Mouse (Mus musculus) retina, adult 2 months (tissue): ENCODE measurements at regions not wholly inside any gene's neighbourhood (a gene's known extent, or its start where the extent isn't known, plus 50 kb on each side); places are given as distances from the start of the nearest gene placed in this dataset.

Experiments used
- DNase-seq: peaks from one replicate; pipeline ENCODE4 v3.0.0-alpha.2; 2012; ENCODE audit warnings: low read depth, low spot score

GRCm38 (mm10) chr2:8296001-8296400 lies 786.6 kb upstream of the Celf2 start:
- no peak for DNase-seq

- no peak for DNase-seq
Measured at GRCm38 (mm10) chr2:8291357-8291756, 782.0 kb upstream of the Celf2 start.

GRCm38 (mm10) chr2:8287403-8287802 lies 778.0 kb upstream of the Celf2 start:
- no peak for DNase-seq

GRCm38 (mm10) chr2:8276127-8276773 lies 766.9 kb upstream of the Celf2 start:
- DNase-seq = no peak
